Mouse (Mus musculus) monocyte, adult 2 months (primary cell): ENCODE measurements around the gene N4bp2.

Experiments used
- DNase-seq, 2 experiments: peaks; one replicate each; pipeline ENCODE4 v3.0.0; 2022; ENCODE audit warnings: low spot score in 2 of 2, low read depth in 1 of 2

The N4bp2 gene

GRCm38 (mm10) chr5:65826476-65826875 is 63.2 kb downstream of the N4bp2 start:
- no peak for DNase-seq

- DNase-seq, result no peak
Measured at GRCm38 (mm10) chr5:65827102-65827501, 63.8 kb downstream of the N4bp2 start.

GRCm38 (mm10) chr5:65828261-65828660 is 64.9 kb downstream of the N4bp2 start:
- DNase-seq, result no peak

GRCm38 (mm10) chr5:65829059-65829458 is 65.7 kb downstream of the N4bp2 start:
- DNase-seq, result no peak

- peak in 1 of 2 experiments; percentile 16 for DNase-seq
Measured at GRCm38 (mm10) chr5:65831917-65832618, 68.7 kb downstream of the N4bp2 start.

GRCm38 (mm10) chr5:65833092-65833491 is 69.8 kb downstream of the N4bp2 start:
- DNase-seq, result no peak

GRCm38 (mm10) chr5:65833766-65834498 is 70.6 kb downstream of the N4bp2 start:
- no peak for DNase-seq

- DNase-seq, result no peak
Measured at GRCm38 (mm10) chr5:65838053-65838452, 74.7 kb downstream of the N4bp2 start.

- DNase-seq, result no peak
Measured at GRCm38 (mm10) chr5:65842947-65843346, 79.6 kb downstream of the N4bp2 start.

- DNase-seq, result no peak
Measured at GRCm38 (mm10) chr5:65846534-65846933, 83.2 kb downstream of the N4bp2 start.

- DNase-seq, result no peak
Measured at GRCm38 (mm10) chr5:65846958-65847357, 83.6 kb downstream of the N4bp2 start.

- DNase-seq, result no peak
Measured at GRCm38 (mm10) chr5:65847656-65848055, 84.3 kb downstream of the N4bp2 start.

GRCm38 (mm10) chr5:65850765-65851164 is 87.4 kb downstream of the N4bp2 start:
- DNase-seq, result no peak

GRCm38 (mm10) chr5:65854786-65855191 is 91.5 kb downstream of the N4bp2 start:
- DNase-seq, result no peak

- DNase-seq, result no peak
Measured at GRCm38 (mm10) chr5:65855571-65855970, 92.2 kb downstream of the N4bp2 start.

- no peak for DNase-seq
Measured at GRCm38 (mm10) chr5:65856591-65857411, 93.5 kb downstream of the N4bp2 start.

- DNase-seq, result no peak
Measured at GRCm38 (mm10) chr5:65857935-65858334, 94.6 kb downstream of the N4bp2 start.

- DNase-seq, result no peak
Measured at GRCm38 (mm10) chr5:65858355-65858754, 95.0 kb downstream of the N4bp2 start.

- DNase-seq, result no peak
Measured at GRCm38 (mm10) chr5:65858898-65859297, 95.6 kb downstream of the N4bp2 start.

GRCm38 (mm10) chr5:65859396-65859795 is 96.1 kb downstream of the N4bp2 start:
- no peak for DNase-seq

GRCm38 (mm10) chr5:65860281-65861000 is 97.1 kb downstream of the N4bp2 start:
- peak; percentile 61 for DNase-seq
